Mouse (Mus musculus): ENCODE measurements at regions not wholly inside any gene's neighbourhood (a gene's known extent, or its start where the extent isn't known, plus 50 kb on each side); places are given as distances from the start of the nearest gene placed in this dataset.

DNA sequence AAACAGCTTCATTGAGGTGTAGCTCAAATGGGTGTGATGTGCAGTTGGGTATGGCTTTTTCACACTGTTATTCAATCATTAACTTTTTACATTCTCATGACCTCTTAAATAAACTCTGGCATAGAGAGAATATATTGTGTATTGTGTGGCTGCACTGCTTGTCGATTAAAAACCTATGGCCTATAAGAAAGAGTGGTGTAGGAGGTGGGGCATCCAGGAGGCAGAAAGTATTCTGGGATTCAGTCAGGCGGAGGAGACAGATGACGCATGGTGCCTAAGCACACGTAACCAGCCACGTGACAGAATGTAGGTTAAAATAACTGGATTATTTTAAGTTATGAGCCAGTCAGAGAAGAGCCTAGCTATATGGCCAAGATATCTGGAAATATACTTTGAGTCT lies 78.2 kb upstream of the Slc16a7 start:
- H3K27ac ChIP-seq (ENCODE audit: low read depth): no peak overlapping the region
- 86% methylated on average over 5 of the region's 5 CpGs for WGBS

DNA sequence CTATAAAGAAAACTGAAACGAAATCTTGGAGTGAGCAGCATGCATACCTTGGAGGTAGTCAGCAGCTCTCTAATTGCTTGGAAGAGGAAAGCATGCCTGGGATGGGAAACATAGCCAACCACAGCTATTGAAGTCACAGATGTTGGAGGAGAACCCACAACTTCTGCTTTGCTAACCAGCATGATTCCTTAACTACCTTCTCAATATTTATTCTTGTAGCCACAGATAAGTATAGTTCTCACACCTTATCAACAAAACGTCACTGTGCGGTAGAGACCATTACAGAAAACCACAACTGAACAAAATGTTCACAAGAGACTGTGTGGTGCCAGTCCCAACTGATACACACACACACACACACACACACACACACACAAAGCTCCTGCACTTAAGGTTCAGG lies 99.1 kb upstream of the Slc16a7 start:
- H3K27me3 ChIP-seq (replicated peaks; ENCODE audit: control insufficient read depth, insufficient read depth, low read length): no peaks in the 10 kb centered on the region
- H3K4me1 ChIP-seq (replicated peaks; ENCODE audit: control insufficient read depth, insufficient read depth, low read length): no peaks in the 10 kb centered on the region
- no peak overlapping the region for H3K4me3 ChIP-seq (ENCODE audit: low read depth, low read length)
- 69% methylated on average over 3 of the region's 3 CpGs for WGBS
- no peak for ATAC-seq (replicated peaks; ENCODE audit: low FRiP score, low TSS enrichment, low read depth)
- no peaks in the 10 kb centered on the region for H3K9me3 ChIP-seq (ENCODE audit: control insufficient read depth, low read length)
- H3K27ac ChIP-seq (ENCODE audit: low read depth): no peak overlapping the region
- no peaks in the 10 kb centered on the region for H3K36me3 ChIP-seq (ENCODE audit: control insufficient read depth, insufficient read depth, low read length)
- H3K4me2 ChIP-seq (ENCODE audit: low read length): no peak overlapping the region
- H3K9ac ChIP-seq (ENCODE audit: low read length): no peak overlapping the region
- DNase-seq (ENCODE audit: low spot score): no peak

More for the DNA sequence above, 78.2 kb upstream of the Slc16a7 start:
- Histone ChIP-seq H3K27me3 (replicated peaks; ENCODE audit: control insufficient read depth, insufficient read depth, low read length) (no peaks in the 10 kb centered on the region), H3K9ac (ENCODE audit: low read length) (no peak overlapping the region), H3K36me3 (ENCODE audit: control insufficient read depth, insufficient read depth, low read length) (no peaks in the 10 kb centered on the region), H3K4me2 (ENCODE audit: low read length) (no peak overlapping the region), H3K4me3 (ENCODE audit: low read depth, low read length) (no peak overlapping the region), H3K4me1 (replicated peaks; ENCODE audit: control insufficient read depth, insufficient read depth, low read length) (no peaks in the 10 kb centered on the region), H3K9me3 (ENCODE audit: control insufficient read depth, low read length) (no peaks in the 10 kb centered on the region)
- DNase-seq (ENCODE audit: low spot score) (no peak), ATAC-seq (replicated peaks; ENCODE audit: low FRiP score, low TSS enrichment, low read depth) (no peak)

DNA sequence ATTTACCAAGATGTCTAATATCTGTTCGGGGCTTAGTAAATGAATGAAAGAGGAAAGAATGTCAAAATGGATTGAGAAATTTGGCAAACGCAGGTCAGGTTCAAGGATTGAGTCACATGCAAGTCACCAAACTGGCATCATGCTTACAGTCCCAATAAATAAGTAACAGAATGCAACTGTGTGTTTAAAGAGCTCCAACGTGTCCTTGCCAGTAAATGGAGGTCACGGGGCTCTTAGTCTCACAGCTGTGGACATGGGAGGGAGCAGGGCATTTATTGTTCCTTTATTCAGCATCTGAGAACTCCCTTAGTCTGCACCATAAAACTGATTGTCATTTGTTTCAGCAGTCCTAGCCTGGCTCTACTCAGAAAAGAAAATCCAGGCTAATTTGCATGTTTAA lies 101.1 kb upstream of the Slc16a7 start:
- Histone ChIP-seq H3K27ac (ENCODE audit: low read depth) (no peak overlapping the region), H3K36me3 (ENCODE audit: control insufficient read depth, insufficient read depth, low read length) (no peaks in the 10 kb centered on the region), H3K9me3 (ENCODE audit: control insufficient read depth, low read length) (no peaks in the 10 kb centered on the region), H3K9ac (ENCODE audit: low read length) (no peak overlapping the region), H3K4me2 (ENCODE audit: low read length) (no peak overlapping the region), H3K27me3 (replicated peaks; ENCODE audit: control insufficient read depth, insufficient read depth, low read length) (no peaks in the 10 kb centered on the region), H3K4me3 (ENCODE audit: low read depth, low read length) (no peak overlapping the region), H3K4me1 (replicated peaks; ENCODE audit: control insufficient read depth, insufficient read depth, low read length) (no peaks in the 10 kb centered on the region)
- WGBS: 46% methylated on average over 4 of the region's 4 CpGs
- ATAC-seq (replicated peaks; ENCODE audit: low FRiP score, low TSS enrichment, low read depth): no peak
- no peak for DNase-seq (ENCODE audit: low spot score)

DNA sequence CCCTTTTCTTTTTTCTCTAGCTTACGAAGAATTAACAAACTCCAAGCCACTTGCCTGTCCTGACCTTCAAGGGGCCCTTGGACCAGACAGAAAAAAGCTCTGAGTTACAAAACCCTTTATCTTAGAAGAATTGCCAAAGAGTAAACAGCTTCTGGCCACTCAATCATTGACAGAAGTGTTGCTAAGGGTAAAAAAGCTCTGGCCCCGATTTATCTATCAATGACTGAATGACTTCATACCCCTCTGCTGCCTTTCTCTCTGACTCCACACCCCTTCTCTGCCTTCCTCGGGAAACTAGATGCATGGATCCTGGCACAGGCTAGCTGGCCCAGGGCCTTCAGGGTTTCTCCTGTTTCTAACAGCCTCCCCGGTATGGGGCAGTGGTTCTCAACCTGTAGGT lies 105.2 kb upstream of the Slc16a7 start:
- 59% methylated on average over 4 of the region's 4 CpGs for WGBS
- ATAC-seq (replicated peaks; ENCODE audit: low FRiP score, low TSS enrichment, low read depth) (no peak), DNase-seq (ENCODE audit: low spot score) (no peak)
- Histone ChIP-seq H3K36me3 (ENCODE audit: control insufficient read depth, insufficient read depth, low read length) (no peaks in the 10 kb centered on the region), H3K9me3 (ENCODE audit: control insufficient read depth, low read length) (no peaks in the 10 kb centered on the region), H3K4me1 (replicated peaks; ENCODE audit: control insufficient read depth, insufficient read depth, low read length) (no peaks in the 10 kb centered on the region), H3K4me2 (ENCODE audit: low read length) (no peak overlapping the region), H3K27me3 (replicated peaks; ENCODE audit: control insufficient read depth, insufficient read depth, low read length) (no peaks in the 10 kb centered on the region), H3K9ac (ENCODE audit: low read length) (no peak overlapping the region), H3K4me3 (ENCODE audit: low read depth, low read length) (no peak overlapping the region), H3K27ac (ENCODE audit: low read depth) (no peak overlapping the region)

DNA sequence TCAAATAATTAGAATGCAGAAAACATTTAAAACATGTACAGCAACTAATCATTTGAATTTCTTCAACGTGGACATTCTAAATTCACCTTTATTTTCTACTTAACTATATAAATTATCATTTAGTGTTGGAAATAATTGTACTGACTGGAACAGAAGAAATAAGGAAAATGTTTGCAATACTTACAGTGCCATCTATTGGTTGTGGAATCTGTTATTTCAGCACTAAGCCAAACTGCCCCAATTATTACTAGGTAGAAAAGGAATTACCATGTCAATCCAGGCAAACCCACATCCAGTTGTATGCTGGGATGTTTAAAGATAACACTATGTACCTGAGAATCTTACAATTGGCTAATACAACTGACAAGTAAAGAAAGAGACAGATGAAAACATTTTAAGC lies 109.1 kb upstream of the Slc16a7 start:
- H3K4me2 ChIP-seq (ENCODE audit: low read length): no peak overlapping the region
- no peak overlapping the region for H3K27ac ChIP-seq (ENCODE audit: low read depth)
- no peak overlapping the region for H3K4me3 ChIP-seq (ENCODE audit: low read depth, low read length)
- no peaks in the 10 kb centered on the region for H3K36me3 ChIP-seq (ENCODE audit: control insufficient read depth, insufficient read depth, low read length)
- no peak overlapping the region for H3K9ac ChIP-seq (ENCODE audit: low read length)
- H3K27me3 ChIP-seq (replicated peaks; ENCODE audit: control insufficient read depth, insufficient read depth, low read length): no peaks in the 10 kb centered on the region
- DNase-seq (ENCODE audit: low spot score) (no peak), ATAC-seq (replicated peaks; ENCODE audit: low FRiP score, low TSS enrichment, low read depth) (no peak)
- H3K9me3 ChIP-seq (ENCODE audit: control insufficient read depth, low read length): no peaks in the 10 kb centered on the region
- H3K4me1 ChIP-seq (replicated peaks; ENCODE audit: control insufficient read depth, insufficient read depth, low read length): no peaks in the 10 kb centered on the region
- WGBS: 34% methylated on average over 1 of the region's 1 CpGs

DNA sequence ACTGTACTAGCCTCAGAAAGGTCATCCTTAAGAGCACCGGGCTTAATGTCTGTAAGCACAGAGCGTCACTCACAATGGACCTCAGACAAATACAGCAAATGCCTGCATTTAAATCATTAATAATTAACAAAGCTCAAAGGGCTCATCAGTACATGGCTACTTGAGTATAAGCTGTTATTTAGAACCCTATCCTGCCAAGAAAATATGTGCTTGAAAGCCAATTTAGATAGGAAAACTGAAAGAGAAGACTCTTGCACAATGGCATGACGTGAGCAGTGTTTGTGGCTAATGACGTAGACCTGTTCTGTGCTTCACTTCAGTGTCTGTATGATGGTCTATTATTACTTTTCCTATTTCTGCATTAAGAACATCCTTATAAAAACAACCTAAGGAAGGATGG lies 111.1 kb upstream of the Slc16a7 start:
- Histone ChIP-seq H3K4me3 (ENCODE audit: low read depth, low read length) (no peak overlapping the region), H3K27me3 (replicated peaks; ENCODE audit: control insufficient read depth, insufficient read depth, low read length) (no peaks in the 10 kb centered on the region), H3K36me3 (ENCODE audit: control insufficient read depth, insufficient read depth, low read length) (no peaks in the 10 kb centered on the region), H3K9me3 (ENCODE audit: control insufficient read depth, low read length) (0 out of 2 replicates have a peak, but pooled peaks cover 2% of the 10 kb centered on the region), H3K4me2 (ENCODE audit: low read length) (no peak overlapping the region), H3K4me1 (replicated peaks; ENCODE audit: control insufficient read depth, insufficient read depth, low read length) (no peaks in the 10 kb centered on the region), H3K27ac (ENCODE audit: low read depth) (no peak overlapping the region), H3K9ac (ENCODE audit: low read length) (no peak overlapping the region)
- 67% methylated on average over 4 of the region's 4 CpGs for WGBS
- DNase-seq (ENCODE audit: low spot score) (no peak), ATAC-seq (replicated peaks; ENCODE audit: low FRiP score, low TSS enrichment, low read depth) (no peak)

DNA sequence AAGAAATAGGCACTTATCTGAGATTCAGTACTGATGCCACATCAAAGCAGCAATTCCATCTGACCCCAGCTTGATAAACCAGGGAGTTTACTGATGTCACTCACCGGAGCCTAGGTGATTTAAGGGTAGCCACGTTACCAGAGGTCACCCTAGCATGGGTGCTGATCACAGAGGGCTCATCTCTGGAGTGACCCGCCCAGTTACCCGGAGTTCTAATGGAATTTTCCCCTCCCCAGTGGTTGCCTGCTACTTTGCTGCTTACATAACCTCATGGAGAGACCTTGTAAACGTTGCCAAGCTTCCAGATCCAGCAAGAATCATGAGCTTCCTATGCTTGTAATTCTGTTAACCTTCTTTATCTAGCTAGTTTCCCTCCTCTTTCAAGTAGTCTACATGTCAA lies 125.8 kb upstream of the Slc16a7 start:
- ATAC-seq (replicated peaks; ENCODE audit: low FRiP score, low TSS enrichment, low read depth): no peak
- Histone ChIP-seq H3K27ac (ENCODE audit: low read depth) (no peak overlapping the region), H3K36me3 (ENCODE audit: control insufficient read depth, insufficient read depth, low read length) (no peaks in the 10 kb centered on the region), H3K4me1 (replicated peaks; ENCODE audit: control insufficient read depth, insufficient read depth, low read length) (no peaks in the 10 kb centered on the region), H3K9ac (ENCODE audit: low read length) (no peak overlapping the region), H3K4me2 (ENCODE audit: low read length) (no peak overlapping the region), H3K4me3 (ENCODE audit: low read depth, low read length) (no peak overlapping the region), H3K9me3 (ENCODE audit: control insufficient read depth, low read length) (no peaks in the 10 kb centered on the region), H3K27me3 (replicated peaks; ENCODE audit: control insufficient read depth, insufficient read depth, low read length) (no peaks in the 10 kb centered on the region)
- DNase-seq (ENCODE audit: low spot score): no peak
- 51% methylated on average over 5 of the region's 5 CpGs for WGBS

DNA sequence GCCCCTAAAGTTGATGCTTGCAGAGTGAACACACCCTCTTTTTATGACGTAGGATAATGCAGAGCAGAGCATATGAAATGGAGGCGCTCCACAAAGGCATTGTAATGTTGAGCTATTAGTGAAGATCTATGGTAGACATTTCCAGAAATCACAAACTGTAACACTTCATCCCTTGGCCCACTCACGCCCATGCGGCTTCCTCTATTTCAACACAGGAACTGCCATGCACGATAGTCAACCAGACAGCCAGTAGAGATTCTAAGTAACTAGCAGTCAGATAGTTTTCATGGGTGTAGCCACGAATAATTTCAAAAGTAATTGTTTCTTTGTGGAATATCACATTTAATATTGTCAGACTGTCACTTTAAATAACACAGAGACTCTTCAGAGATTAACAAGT lies 141.6 kb upstream of the Slc16a7 start:
- no peak overlapping the region for H3K27ac ChIP-seq (ENCODE audit: low read depth)
- ATAC-seq (replicated peaks; ENCODE audit: low FRiP score, low TSS enrichment, low read depth): no peak
- no peak overlapping the region for H3K9ac ChIP-seq (ENCODE audit: low read length)
- no peaks in the 10 kb centered on the region for H3K9me3 ChIP-seq (ENCODE audit: control insufficient read depth, low read length)
- 85% methylated on average over 6 of the region's 6 CpGs for WGBS
- H3K4me1 ChIP-seq (replicated peaks; ENCODE audit: control insufficient read depth, insufficient read depth, low read length): no peaks in the 10 kb centered on the region
- no peak overlapping the region for H3K4me2 ChIP-seq (ENCODE audit: low read length)
- no peak for DNase-seq (ENCODE audit: low spot score)
- no peaks in the 10 kb centered on the region for H3K27me3 ChIP-seq (replicated peaks; ENCODE audit: control insufficient read depth, insufficient read depth, low read length)
- no peak overlapping the region for H3K4me3 ChIP-seq (ENCODE audit: low read depth, low read length)
- no peaks in the 10 kb centered on the region for H3K36me3 ChIP-seq (ENCODE audit: control insufficient read depth, insufficient read depth, low read length)

DNA sequence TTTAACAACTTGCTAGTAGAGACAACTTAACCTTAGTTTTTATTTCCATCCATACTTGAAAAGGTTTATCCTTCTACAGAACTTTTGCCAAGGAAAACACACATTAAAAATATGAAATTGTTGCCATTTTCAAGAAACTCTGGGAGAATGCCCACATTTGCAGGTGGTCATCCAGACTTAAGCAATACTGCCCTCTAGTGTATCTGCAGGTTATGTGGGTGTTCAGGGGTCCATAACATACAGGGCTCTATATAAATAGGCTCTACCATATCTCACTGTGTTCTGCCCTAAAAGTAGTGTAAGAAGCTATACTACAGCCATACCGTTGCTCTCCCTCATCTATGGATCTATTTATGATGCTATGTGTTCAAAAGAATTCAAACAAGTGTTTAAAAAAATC lies 149.1 kb upstream of the Slc16a7 start:
- no peak for DNase-seq (ENCODE audit: low spot score)
- ATAC-seq (replicated peaks; ENCODE audit: low FRiP score, low TSS enrichment, low read depth): no peak
- Histone ChIP-seq H3K27ac (ENCODE audit: low read depth) (no peak overlapping the region), H3K9me3 (ENCODE audit: control insufficient read depth, low read length) (no peaks in the 10 kb centered on the region), H3K4me1 (replicated peaks; ENCODE audit: control insufficient read depth, insufficient read depth, low read length) (no peaks in the 10 kb centered on the region), H3K27me3 (replicated peaks; ENCODE audit: control insufficient read depth, insufficient read depth, low read length) (0 out of 2 replicates have a peak, but pooled peaks cover 3% of the 10 kb centered on the region), H3K4me2 (ENCODE audit: low read length) (no peak overlapping the region), H3K4me3 (ENCODE audit: low read depth, low read length) (no peak overlapping the region), H3K9ac (ENCODE audit: low read length) (no peak overlapping the region), H3K36me3 (ENCODE audit: control insufficient read depth, insufficient read depth, low read length) (no peaks in the 10 kb centered on the region)
- WGBS: 55% methylated on average over 1 of the region's 1 CpGs
